In genomic region chr19:22993946-22994345, GRCm38 (mm10) we compare ENCODE assay signal across 18 mouse cellular contexts.
"Had no signal": no experiment of that assay in that cellular context is flagged by ENCODE, and none has a peak within 500 bp of the region (broad histone marks: within the 10 kb centered on the region; RNA-seq: fewer than 3 reads in every experiment).

No protein-coding gene starts in this region.

- DNase-seq: kidney, postnatal 10 days; kidney, postnatal 36 days; layer of hippocampus, adult 9-11 months; liver; lung, adult 18-20 months; lung, postnatal 10 days; lung, postnatal 4 days; midbrain, embryonic 14.5 days; right cerebral cortex, postnatal 4 days; spleen, adult 18-20 months; thymus, postnatal 25 days had no signal

- H3K4me3 ChIP-seq: kidney, embryonic 15.5 days; limb, embryonic 10.5 days; limb, embryonic 13.5 days; liver, embryonic 12.5 days; liver, embryonic 15.5 days; lung, embryonic 15.5 days; stomach, embryonic 15.5 days had no signal

- H3K27ac ChIP-seq: kidney, embryonic 15.5 days; limb, embryonic 10.5 days; limb, embryonic 13.5 days; liver, embryonic 12.5 days; liver, embryonic 15.5 days; lung, embryonic 15.5 days; stomach, embryonic 15.5 days had no signal
